Mouse (Mus musculus): ENCODE data around the gene Vmn2r10. TPM values are rescaled to one million over a fixed set of nuclear protein-coding genes. Genes with fewer than 3 reads are reported as not detected.
"Not testable (repeated sequence)": the region's sequence is repeated elsewhere in the genome, so short reads cannot be mapped to it uniquely, and the experiment has no call there.

Vmn2r10 gene
- polyA plus RNA-seq (2012; rRNA removed): not detected in 2 replicates

DNA sequence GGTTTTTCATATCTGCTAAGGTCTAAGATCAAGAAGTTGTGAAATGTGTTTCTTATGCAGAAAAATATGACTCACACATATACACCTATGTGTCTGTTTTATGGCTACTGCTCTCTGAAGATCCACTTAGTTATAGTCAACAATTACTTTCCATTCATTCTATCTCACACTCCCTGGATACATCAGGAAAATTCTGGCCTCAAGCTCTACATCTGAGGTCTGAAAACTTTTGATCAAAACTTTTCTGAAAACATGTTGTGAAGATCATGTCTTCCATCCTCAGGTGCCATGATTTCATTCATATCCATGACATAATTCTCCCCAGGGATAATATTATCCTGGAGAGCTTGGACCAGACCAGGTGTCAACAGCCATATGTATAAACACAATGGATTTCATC lies at the start of gene Vmn2r10:
Gene Vmn2r10 (minus strand): TSS at position 101 of the 400 bp plus-strand sequence.
- not testable (repeated sequence) for H3K27ac ChIP-seq (ENCODE audit: insufficient read depth, low read length); H3K4me3 ChIP-seq (ENCODE audit: insufficient read depth, low read length); H3K4me1 ChIP-seq (ENCODE audit: control insufficient read depth, insufficient read depth, low read length)

DNA sequence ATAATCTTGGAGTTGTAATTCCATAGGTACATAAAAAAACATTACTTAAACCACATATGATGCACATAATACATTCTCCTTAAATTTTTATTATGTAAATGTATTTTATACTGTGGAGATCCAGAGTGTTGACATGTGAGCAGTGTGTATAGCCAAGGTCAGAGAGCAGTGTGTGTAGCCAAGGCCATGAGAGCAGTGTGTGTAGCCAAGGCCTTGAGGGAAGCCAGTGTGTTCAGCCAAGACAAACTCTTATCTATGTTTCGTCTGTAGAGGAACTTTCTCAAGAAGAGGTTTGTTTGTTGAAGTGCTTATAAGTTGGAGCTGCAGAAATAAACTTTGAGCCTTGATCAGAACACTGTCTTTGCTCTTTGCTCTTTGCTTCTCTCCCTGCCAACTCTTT lies 49.0 kb upstream of the Vmn2r10 start:
- TF ChIP-seq POLR2A (IDR thresholded peaks at IDR 0.05; ENCODE audit: extremely low read depth, insufficient read depth, low read length) (no peak), CTCF (IDR thresholded peaks at IDR 0.05; ENCODE audit: extremely low read depth, insufficient read depth, low read length) (no peak)
- H3K27ac ChIP-seq (ENCODE audit: insufficient read depth, low read length): no peak overlapping the region
- H3K4me3 ChIP-seq (ENCODE audit: insufficient read depth, low read length): no peak overlapping the region

DNA sequence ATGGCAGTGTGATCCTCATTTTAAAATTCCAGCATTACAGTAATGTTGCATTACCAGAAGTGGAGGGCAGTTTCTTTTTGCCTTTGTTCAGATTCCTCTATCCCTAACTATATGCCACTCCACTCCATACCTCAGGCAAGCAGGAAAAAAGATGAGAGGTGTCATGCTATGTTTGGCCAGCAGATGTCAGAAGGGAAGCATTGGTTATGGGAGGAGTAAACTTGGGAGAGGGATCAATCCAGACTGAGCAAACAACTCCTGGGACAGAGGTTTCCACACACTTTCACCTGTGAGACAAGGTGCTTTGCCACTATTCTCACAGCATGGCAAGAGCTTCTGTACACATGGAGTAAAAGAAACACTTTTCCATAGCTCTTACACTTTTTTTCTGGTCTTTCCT lies 26.3 kb upstream of the Vmn2r10 start:
- TF ChIP-seq POLR2A (IDR thresholded peaks at IDR 0.05; ENCODE audit: extremely low read depth, insufficient read depth, low read length): no peak
- no peak for TF ChIP-seq CTCF (IDR thresholded peaks at IDR 0.05; ENCODE audit: extremely low read depth, insufficient read depth, low read length)
- H3K4me3 ChIP-seq (ENCODE audit: insufficient read depth, low read length): no peak overlapping the region
- no peaks in the 10 kb centered on the region for H3K4me1 ChIP-seq (ENCODE audit: control insufficient read depth, insufficient read depth, low read length)

More for the DNA sequence above, 49.0 kb upstream of the Vmn2r10 start:
- H3K4me1 ChIP-seq (ENCODE audit: control insufficient read depth, insufficient read depth, low read length): no peaks in the 10 kb centered on the region

DNA sequence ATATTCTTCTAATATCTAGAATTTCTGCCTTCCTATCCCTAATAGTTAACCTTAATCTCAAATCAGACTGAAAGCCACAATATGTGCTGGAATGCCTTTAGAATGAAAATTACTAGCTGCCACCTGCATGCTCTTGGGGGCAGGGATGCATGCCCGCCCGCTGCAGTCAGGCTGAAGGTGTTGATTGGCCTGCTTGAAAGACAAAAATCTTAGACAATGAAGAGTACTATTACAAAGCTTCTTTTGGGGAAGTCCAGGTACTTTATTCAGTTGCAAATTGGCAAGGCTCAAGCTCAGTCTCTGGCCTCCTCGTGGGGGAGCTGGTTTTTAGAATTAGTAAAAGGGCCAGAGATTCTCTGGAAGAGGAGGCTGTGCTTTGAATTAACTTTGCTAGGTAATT lies 17.4 kb downstream of the Vmn2r10 start:
- Histone ChIP-seq H3K4me1 (ENCODE audit: control insufficient read depth, insufficient read depth, low read length) (no peaks in the 10 kb centered on the region), H3K27ac (ENCODE audit: insufficient read depth, low read length) (no peak overlapping the region), H3K4me3 (ENCODE audit: insufficient read depth, low read length) (no peak overlapping the region)
- TF ChIP-seq POLR2A (IDR thresholded peaks at IDR 0.05; ENCODE audit: extremely low read depth, insufficient read depth, low read length) (no peak), CTCF (IDR thresholded peaks at IDR 0.05; ENCODE audit: extremely low read depth, insufficient read depth, low read length) (no peak)

More for the DNA sequence above, 26.3 kb upstream of the Vmn2r10 start:
- H3K27ac ChIP-seq (ENCODE audit: insufficient read depth, low read length): no peak overlapping the region

Other genes with a start within 250 kb of the Vmn2r10 start
- gene Rnf212, start 231.5 kb downstream of the Vmn2r10 start, polyA plus RNA-seq (2012; rRNA removed): not detected in 2 replicates
- gene Tmed11, start 211.2 kb downstream of the Vmn2r10 start, polyA plus RNA-seq (2012; rRNA removed): not detected in 2 replicates
- not detected in 2 replicates for gene Vmn2r8, start 197.7 kb downstream of the Vmn2r10 start, polyA plus RNA-seq (2012; rRNA removed)
- not detected in 2 replicates for gene Vmn2r9, start 153.9 kb downstream of the Vmn2r10 start, polyA plus RNA-seq (2012; rRNA removed)
- gene Vmn2r11, start 53.0 kb upstream of the Vmn2r10 start, polyA plus RNA-seq (2012; rRNA removed): not detected in 2 replicates
- not detected in 2 replicates for gene Vmn2r12, start 91.4 kb upstream of the Vmn2r10 start, polyA plus RNA-seq (2012; rRNA removed)
- not detected in 2 replicates for gene Vmn2r13, start 185.7 kb upstream of the Vmn2r10 start, polyA plus RNA-seq (2012; rRNA removed)
- not detected in 2 replicates for gene Vmn2r14, start 218.2 kb upstream of the Vmn2r10 start, polyA plus RNA-seq (2012; rRNA removed)

All from cortical plate, adult 2 months (tissue).